ENCODE assay signal across 25 mouse cellular contexts in genomic region chr4:34637386-34637785, GRCm38 (mm10).
"Had no signal": no experiment of that assay in that cellular context is flagged by ENCODE, and none has a peak within 500 bp of the region (broad histone marks: within the 10 kb centered on the region; RNA-seq: fewer than 3 reads in every experiment).

No protein-coding gene starts in this region.

- H3K4me3 ChIP-seq: embryonic facial prominence, embryonic 10.5 days; embryonic facial prominence, embryonic 12.5 days; embryonic facial prominence, embryonic 13.5 days; embryonic facial prominence, embryonic 15.5 days; erythroblast, embryonic 14.5 days; forebrain, embryonic 10.5 days; forebrain, embryonic 12.5 days; forebrain, embryonic 13.5 days; forebrain, embryonic 15.5 days; gastrocnemius, adult 2 months; heart, adult 2 months had no signal

- H3K9me3 ChIP-seq: embryonic facial prominence, embryonic 10.5 days; embryonic facial prominence, embryonic 12.5 days; embryonic facial prominence, embryonic 13.5 days; embryonic facial prominence, embryonic 15.5 days; forebrain, embryonic 10.5 days; forebrain, embryonic 12.5 days; forebrain, embryonic 13.5 days; forebrain, embryonic 15.5 days had no signal

- H3K4me1 ChIP-seq: embryonic facial prominence, embryonic 10.5 days; embryonic facial prominence, embryonic 12.5 days; embryonic facial prominence, embryonic 13.5 days; embryonic facial prominence, embryonic 15.5 days; forebrain, embryonic 10.5 days; forebrain, embryonic 12.5 days; forebrain, embryonic 13.5 days; forebrain, embryonic 15.5 days had no signal

- H3K27ac ChIP-seq: embryonic facial prominence, embryonic 10.5 days; embryonic facial prominence, embryonic 12.5 days; embryonic facial prominence, embryonic 13.5 days; embryonic facial prominence, embryonic 15.5 days; forebrain, embryonic 10.5 days; forebrain, embryonic 12.5 days; forebrain, embryonic 13.5 days; forebrain, embryonic 15.5 days; gastrocnemius, adult 2 months; heart, adult 2 months had no signal

- H3K27me3 ChIP-seq: embryonic facial prominence, embryonic 12.5 days; embryonic facial prominence, embryonic 13.5 days; embryonic facial prominence, embryonic 15.5 days; forebrain, embryonic 12.5 days; forebrain, embryonic 13.5 days; forebrain, embryonic 15.5 days had no signal

- DNase-seq: cerebellum, adult 2 months; cerebellum, adult 8-10 months; cerebellum, adult 9-10 months; cerebellum, adult 9-11 months; cerebellum, postnatal 10 days; cerebellum, postnatal 14 days; cerebellum, postnatal 25 days; cerebellum, postnatal 36 days; embryo, embryonic 11 days; forebrain, postnatal 0 days; gastrocnemius, adult 2 months; gastrocnemius, postnatal 10 days; gastrocnemius, postnatal 14 days; gastrocnemius, postnatal 25 days; gastrocnemius, postnatal 36 days; heart, adult 2 months had no signal
